Mouse (Mus musculus) embryo, embryonic 10 days (tissue): ENCODE data around the gene Thoc5.

Source experiments
- DNase-seq: peaks from one replicate; pipeline ENCODE4 v3.0.0-alpha.2; 2015; ENCODE audit warnings: low spot score

Thoc5 gene

GRCm38 (mm10) chr11:4906231-4906630, 11.1 kb downstream of the Thoc5 start:
- no peak for DNase-seq

- peak; percentile 75 for DNase-seq
Measured at GRCm38 (mm10) chr11:4916068-4916467, 20.9 kb downstream of the Thoc5 start.

- no peak for DNase-seq
Measured at GRCm38 (mm10) chr11:4921281-4921680, 26.2 kb downstream of the Thoc5 start.

- DNase-seq = no peak
Measured at GRCm38 (mm10) chr11:4921751-4922150, 26.6 kb downstream of the Thoc5 start.

- DNase-seq = no peak
Measured at GRCm38 (mm10) chr11:4927224-4927623, 32.1 kb downstream of the Thoc5 start.

- no peak for DNase-seq
Measured at GRCm38 (mm10) chr11:4931009-4931601, 36.0 kb downstream of the Thoc5 start.

- DNase-seq = no peak
Measured at GRCm38 (mm10) chr11:4936243-4936642, 41.1 kb downstream of the Thoc5 start.

- no peak for DNase-seq
Measured at GRCm38 (mm10) chr11:4946530-4946929, 51.4 kb downstream of the Thoc5 start.

- DNase-seq = peak; percentile 48
Measured at GRCm38 (mm10) chr11:4946947-4947812, 52.1 kb downstream of the Thoc5 start.

- peak; percentile 11 for DNase-seq
Measured at GRCm38 (mm10) chr11:4947813-4948174, 52.7 kb downstream of the Thoc5 start, which contains the start of gene Nefh. Nefh (minus strand) TSS chr11:4948064.

- DNase-seq = no peak
Measured at GRCm38 (mm10) chr11:4948792-4949191, 53.7 kb downstream of the Thoc5 start.

GRCm38 (mm10) chr11:4949256-4950044, 54.3 kb downstream of the Thoc5 start:
- peak; percentile 94 for DNase-seq

- DNase-seq = peak; percentile 49
Measured at GRCm38 (mm10) chr11:4953401-4953800, 58.3 kb downstream of the Thoc5 start.

GRCm38 (mm10) chr11:4953918-4954317, 58.8 kb downstream of the Thoc5 start:
- peak; percentile 13 for DNase-seq

- DNase-seq = no peak
Measured at GRCm38 (mm10) chr11:4963099-4963808, 68.1 kb downstream of the Thoc5 start.

- DNase-seq = no peak
Measured at GRCm38 (mm10) chr11:4966325-4966724, 71.2 kb downstream of the Thoc5 start.

GRCm38 (mm10) chr11:4966888-4967287, 71.8 kb downstream of the Thoc5 start:
- DNase-seq = no peak

GRCm38 (mm10) chr11:4967549-4967948, 72.4 kb downstream of the Thoc5 start:
- no peak for DNase-seq

- no peak for DNase-seq
Measured at GRCm38 (mm10) chr11:4968376-4968775, 73.3 kb downstream of the Thoc5 start.

- peak; percentile 86 for DNase-seq
Measured at GRCm38 (mm10) chr11:4972967-4973870, 78.1 kb downstream of the Thoc5 start.

- no peak for DNase-seq
Measured at GRCm38 (mm10) chr11:4973871-4974256, 78.7 kb downstream of the Thoc5 start.
